ENCODE assay signal across 8 mouse cellular contexts in genomic region chr16:26643077-26643476, GRCm38 (mm10).
"Had no signal": no experiment of that assay in that cellular context is flagged by ENCODE, and none has a peak within 500 bp of the region (broad histone marks: within the 10 kb centered on the region; RNA-seq: fewer than 3 reads in every experiment).

No protein-coding gene starts in this region.

- DNase-seq: lung, adult 18-20 months; lung, embryonic 14.5 days; lung, postnatal 10 days; lung, postnatal 4 days; midbrain, embryonic 14.5 days; right cerebral cortex, postnatal 14 days; thymus, adult 2 months; thymus, postnatal 36 days had no signal
